Comparison of ENCODE assay signal across 8 mouse cellular contexts in genomic region chr12:100520794-100521186, GRCm38 (mm10). TPM values are rescaled to one million over a fixed set of nuclear protein-coding genes. Genes with fewer than 3 reads are reported as not detected.
DNase-seq lines count a peak whose midpoint lies in the region; ATAC-seq and TF ChIP-seq lines count a peak whose summit lies in the region.

Gene Ttc7b (minus strand): TSS chr12:100520826.

- peak in 1 of 2 experiments; percentile 51; a peak in 2 of 4 replicates for TF ChIP-seq CTCF in CH12.LX (conservative IDR thresholded peaks at IDR 0.05 in 1 of 2, IDR thresholded peaks at IDR 0.05 in 1 of 2; ENCODE audit: low read depth in 2 of 2, low read length in 2 of 2)

- peak within 1 kb of the TSS; percentile 61 to 83 (median 72) for H3K4me3 ChIP-seq in CH12.LX (replicated peaks in 1 of 3; ENCODE audit: low read depth in 2 of 3, low read length in 2 of 3, poor library complexity in 1 of 3)
- H3K4me3 ChIP-seq in embryonic facial prominence, embryonic 14.5 days (ENCODE audit: low read depth, low read length), result peak within 1 kb of the TSS; percentile 85
- H3K4me3 ChIP-seq in heart, embryonic 13.5 days, result peak within 1 kb of the TSS; percentile 91
- H3K4me3 ChIP-seq in kidney, embryonic 15.5 days (replicated peaks), result peak within 1 kb of the TSS; percentile 91
- H3K4me3 ChIP-seq in liver, embryonic 13.5 days (replicated peaks), result peak within 1 kb of the TSS; percentile 68

- WGBS in embryonic facial prominence, embryonic 14.5 days, result 0% methylated on average over 3 of the region's 42 CpGs
- WGBS in heart, embryonic 13.5 days, result 4% methylated on average over 25 of the region's 42 CpGs
- 2% methylated on average over 37 of the region's 42 CpGs for WGBS in kidney, embryonic 15.5 days
- 2% methylated on average over 42 of the region's 42 CpGs for WGBS in liver, embryonic 13.5 days (ENCODE audit: insufficient replicate concordance)

- ATAC-seq in embryonic facial prominence, embryonic 14.5 days (ENCODE audit: low read depth), result peak; percentile 86
- ATAC-seq in heart, embryonic 13.5 days (ENCODE audit: extremely low read depth, insufficient number of reproducible peaks, low FRiP score, low TSS enrichment), result peak; percentile 47; the same call in 1 of the 2 replicates
- ATAC-seq in kidney, embryonic 15.5 days (replicated peaks; ENCODE audit: low FRiP score), result peak; percentile 87
- ATAC-seq in liver, embryonic 13.5 days (ENCODE audit: low read depth), result peak; percentile 79

- in situ Hi-C loops in CH12.LX (cut with MboI; ENCODE audit: low pct_ligation_motif_present, low pct_unique_long_range_greater_than_20kb, low sequenced_read_pairs), result no loop called here

- no peak for TF ChIP-seq EP300 in CH12.LX (IDR thresholded peaks at IDR 0.05; ENCODE audit: low read length)

- H3K4me2 ChIP-seq in CH12.LX (ENCODE audit: insufficient read depth, low read depth, poor library complexity, severe bottlenecking), result peak within 1 kb of the TSS; percentile 68
- H3K4me2 ChIP-seq in embryonic facial prominence, embryonic 14.5 days (ENCODE audit: low read depth, low read length), result peak within 1 kb of the TSS; percentile 84
- H3K4me2 ChIP-seq in heart, embryonic 13.5 days, result peak within 1 kb of the TSS; percentile 86
- H3K4me2 ChIP-seq in kidney, embryonic 15.5 days, result peak within 1 kb of the TSS; percentile 82
- H3K4me2 ChIP-seq in liver, embryonic 13.5 days, result peak within 1 kb of the TSS; percentile 82

- peaks cover 6% of the 10 kb centered on the region for H3K9me3 ChIP-seq in CH12.LX (replicated peaks; ENCODE audit: low read length)
- H3K9me3 ChIP-seq in embryonic facial prominence, embryonic 14.5 days (ENCODE audit: control insufficient read depth, low read length), result no peaks in the 10 kb centered on the region
- H3K9me3 ChIP-seq in heart, embryonic 13.5 days, result no peaks in the 10 kb centered on the region
- H3K9me3 ChIP-seq in kidney, embryonic 15.5 days (replicated peaks), result no peaks in the 10 kb centered on the region
- no peaks in the 10 kb centered on the region for H3K9me3 ChIP-seq in liver, embryonic 13.5 days (replicated peaks)

- H3K9ac ChIP-seq in CH12.LX (ENCODE audit: insufficient read depth, low read depth), result peak within 1 kb of the TSS; percentile 90
- H3K9ac ChIP-seq in embryonic facial prominence, embryonic 14.5 days (ENCODE audit: low read depth, low read length), result peak within 1 kb of the TSS; percentile 95
- H3K9ac ChIP-seq in heart, embryonic 13.5 days, result peak within 1 kb of the TSS; percentile 98
- H3K9ac ChIP-seq in kidney, embryonic 15.5 days, result peak within 1 kb of the TSS; percentile 93
- peak within 1 kb of the TSS; percentile 77 for H3K9ac ChIP-seq in liver, embryonic 13.5 days

- H3K27me3 ChIP-seq in CH12.LX (replicated peaks), result no peaks in the 10 kb centered on the region
- no peaks in the 10 kb centered on the region for H3K27me3 ChIP-seq in embryonic facial prominence, embryonic 14.5 days (replicated peaks; ENCODE audit: control insufficient read depth, insufficient read depth, low read length)
- no peaks in the 10 kb centered on the region for H3K27me3 ChIP-seq in heart, embryonic 13.5 days (replicated peaks)
- H3K27me3 ChIP-seq in kidney, embryonic 15.5 days, result no peaks in the 10 kb centered on the region
- H3K27me3 ChIP-seq in liver, embryonic 13.5 days, result peaks cover 30% of the 10 kb centered on the region

- TF ChIP-seq POLR2A in CH12.LX (IDR thresholded peaks at IDR 0.05; ENCODE audit: low read depth, low read length), result no peak

- no peak for TF ChIP-seq RAD21 in CH12.LX (IDR thresholded peaks at IDR 0.05; ENCODE audit: low read depth, low read length)

- peaks cover 11 to 22% of the 10 kb centered on the region in 2 experiments for H3K4me1 ChIP-seq in CH12.LX (ENCODE audit: control insufficient read depth in 1 of 2, insufficient read depth in 2 of 2)
- peaks cover 6% of the 10 kb centered on the region for H3K4me1 ChIP-seq in embryonic facial prominence, embryonic 14.5 days (ENCODE audit: control insufficient read depth, insufficient read depth, low read length)
- peaks cover 47% of the 10 kb centered on the region for H3K4me1 ChIP-seq in heart, embryonic 13.5 days
- peaks cover 37% of the 10 kb centered on the region for H3K4me1 ChIP-seq in kidney, embryonic 15.5 days
- peaks cover 37% of the 10 kb centered on the region for H3K4me1 ChIP-seq in liver, embryonic 13.5 days (replicated peaks)

- H3K27ac ChIP-seq in CH12.LX (ENCODE audit: insufficient read depth, low read depth), result no peak within 1 kb of the TSS
- H3K27ac ChIP-seq in embryonic facial prominence, embryonic 14.5 days (replicated peaks; ENCODE audit: low read depth, low read length), result peak within 1 kb of the TSS; percentile 70
- H3K27ac ChIP-seq in heart, embryonic 13.5 days (replicated peaks), result peak within 1 kb of the TSS; percentile 82
- peak within 1 kb of the TSS; percentile 72 for H3K27ac ChIP-seq in kidney, embryonic 15.5 days
- H3K27ac ChIP-seq in liver, embryonic 13.5 days, result no peak within 1 kb of the TSS; the same call in 1 of the 2 replicates

- dilution Hi-C loops in CH12.LX (cut with MboI; ENCODE audit: extremely low pct_ligation_motif_present, extremely low pct_unique_long_range_greater_than_20kb, low sequenced_read_pairs), result no loop called here

- H3K79me2 ChIP-seq in CH12.LX (replicated peaks; ENCODE audit: control insufficient read depth, extremely low read depth, insufficient read depth, poor library complexity, severe bottlenecking), result peaks cover 2% of the 10 kb centered on the region; the same call in 1 of the 2 replicates

- no peak for DNase-seq in CH12.LX (ENCODE audit: extremely low read depth)
- DNase-seq in adrenal gland, adult 2 months, result peak; percentile 73
- DNase-seq in embryonic facial prominence, embryonic 14.5 days (ENCODE audit: low spot score), result peak; percentile 27
- no peak for DNase-seq in liver, embryonic 13.5 days
- peak; percentile 70 for DNase-seq in naive thymus-derived CD4-positive, alpha-beta T cell, adult 2 months (ENCODE audit: low read depth)
- peak; percentile 35 to 47 for DNase-seq in urinary bladder, adult 18-20 months (ENCODE audit: low spot score in 2 of 2)

- peaks cover 0 to 17% of the 10 kb centered on the region in 2 experiments for H3K36me3 ChIP-seq in CH12.LX (replicated peaks in 1 of 2; ENCODE audit: control insufficient read depth in 1 of 2, insufficient read depth in 1 of 2, low read length in 1 of 2)
- H3K36me3 ChIP-seq in embryonic facial prominence, embryonic 14.5 days (ENCODE audit: control insufficient read depth, insufficient read depth, low read length), result no peaks in the 10 kb centered on the region
- no peaks in the 10 kb centered on the region for H3K36me3 ChIP-seq in heart, embryonic 13.5 days
- 0 out of 2 replicates have a peak, but pooled peaks cover 4% of the 10 kb centered on the region for H3K36me3 ChIP-seq in kidney, embryonic 15.5 days
- H3K36me3 ChIP-seq in liver, embryonic 13.5 days, result no peaks in the 10 kb centered on the region

TF ChIP-seq in CH12.LX, 34 proteins besides CTCF, POLR2A, EP300 and RAD21:
- TF ChIP-seq PAX5 (IDR thresholded peaks at IDR 0.05; ENCODE audit: low read length), result no peak
- no peak for TF ChIP-seq ZNF384 (IDR thresholded peaks at IDR 0.05; ENCODE audit: low read depth, low read length)
- TF ChIP-seq ZMIZ1 (IDR thresholded peaks at IDR 0.05; ENCODE audit: low read depth, low read length), result no peak

RNA-seq across cellular contexts. Expression of gene Ttc7b, which starts in this region (rescaled TPM):
- total RNA-seq in CH12.LX (2012; rRNA removed) (10.6 and 12.7 TPM in 2 replicates), CH12.LX (2014; rRNA removed) (6.3 and 7.8 TPM in 2 replicates)
- polyA plus RNA-seq in CH12.LX (2012; ENCODE audit: insufficient read length, low read depth), result 14.4 and 18.3 TPM in 2 replicates
- 10 to 100 TPM; 70.9 to 76.7 TPM for total RNA-seq in adrenal gland, adult 2 months (2021)
- 121 and 142 TPM in 2 replicates for polyA plus RNA-seq in adrenal gland, adult 2 months (2012; rRNA removed)
- polyA plus RNA-seq in embryonic facial prominence, embryonic 14.5 days (2014; fragmentation: Nextera tagmentation; extraction: Ambion mirVana), result 6.6 and 6.7 TPM in 2 replicates
- polyA plus RNA-seq in heart, embryonic 13.5 days (2015; fragmentation: Nextera tagmentation; extraction: Ambion mirVana), result 6.2 and 6.5 TPM in 2 replicates
- 4.2 and 4.3 TPM in 2 replicates for polyA plus RNA-seq in kidney, embryonic 15.5 days (2015; fragmentation: Nextera tagmentation; extraction: Ambion mirVana)
- 1.1 and 1.2 TPM in 2 replicates for polyA plus RNA-seq in liver, embryonic 13.5 days (2015; fragmentation: Nextera tagmentation; extraction: Ambion mirVana)

Comparison
In these comparisons a context has a peak if more than half of its experiments do, and no peak if none do; other contexts are left out.
1. RNA of gene Ttc7b (total RNA-seq): 70.9 to 76.7 TPM in adrenal gland, adult 2 months; 6.3 to 12.7 TPM in CH12.LX; every median in the first group is over 4 times any median in the second.
2. DNase-seq: peak in adrenal gland, adult 2 months (single experiment), embryonic facial prominence, embryonic 14.5 days (single experiment), naive thymus-derived CD4-positive, alpha-beta T cell, adult 2 months (single experiment) and urinary bladder, adult 18-20 months (2 of 2); none in CH12.LX (single experiment) and liver, embryonic 13.5 days (single experiment).
3. H3K27ac ChIP-seq: peak in embryonic facial prominence, embryonic 14.5 days (single experiment), heart, embryonic 13.5 days (single experiment) and kidney, embryonic 15.5 days (single experiment); none in CH12.LX (single experiment) and liver, embryonic 13.5 days (single experiment).
4. Peak in every context shown above with its lines, with median percentiles within 50 percentile points of each other: H3K4me2 ChIP-seq, H3K4me3 ChIP-seq, H3K9ac ChIP-seq and ATAC-seq.